Mouse (Mus musculus): ENCODE data around the gene Rbbp8nl. TPM values are rescaled to one million over a fixed set of nuclear protein-coding genes. Genes with fewer than 3 reads are reported as not detected.

The Rbbp8nl gene
- polyA plus RNA-seq, 1 experiment from 2014 or later: 2.7 TPM

DNA sequence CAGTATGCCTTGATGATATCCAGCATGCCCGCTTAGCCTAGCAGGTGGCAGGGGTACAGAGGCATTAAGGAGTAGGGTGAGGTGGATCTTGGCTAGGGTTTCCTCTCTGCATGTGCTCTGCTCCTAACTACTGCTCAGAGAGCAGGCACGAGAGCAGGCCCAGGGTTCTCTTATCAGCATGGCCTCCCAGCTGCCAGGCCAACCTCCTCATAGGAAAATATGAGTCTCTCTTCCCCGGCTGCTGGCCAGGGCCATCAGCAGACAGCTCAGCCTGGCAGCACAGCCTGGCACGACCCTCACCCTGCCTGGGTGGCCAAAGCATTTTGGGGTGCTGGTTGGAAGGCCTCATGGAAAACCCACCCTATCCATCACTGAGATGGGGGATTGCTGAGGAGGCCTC is 21.5 kb upstream of the Rbbp8nl start:
- DNase-seq (ENCODE audit: low spot score) (no peak), ATAC-seq (replicated peaks; ENCODE audit: low FRiP score, low TSS enrichment, low read depth) (no peak)
- H3K4me2 ChIP-seq (ENCODE audit: low read length): no peak overlapping the region
- no peaks in the 10 kb centered on the region for H3K36me3 ChIP-seq (ENCODE audit: control insufficient read depth, insufficient read depth, low read length)
- peaks cover 11% of the 10 kb centered on the region; the same call in 1 of the 2 replicates for H3K4me1 ChIP-seq (replicated peaks; ENCODE audit: control insufficient read depth, insufficient read depth, low read length)
- no peaks in the 10 kb centered on the region for H3K9me3 ChIP-seq (ENCODE audit: control insufficient read depth, low read length)
- H3K27ac ChIP-seq (ENCODE audit: low read depth): no peak overlapping the region
- H3K4me3 ChIP-seq (ENCODE audit: low read depth, low read length): no peak overlapping the region
- 82% methylated on average over 4 of the region's 4 CpGs for WGBS
- no peak overlapping the region for H3K9ac ChIP-seq (ENCODE audit: low read length)
- no peaks in the 10 kb centered on the region for H3K27me3 ChIP-seq (replicated peaks; ENCODE audit: control insufficient read depth, insufficient read depth, low read length)

DNA sequence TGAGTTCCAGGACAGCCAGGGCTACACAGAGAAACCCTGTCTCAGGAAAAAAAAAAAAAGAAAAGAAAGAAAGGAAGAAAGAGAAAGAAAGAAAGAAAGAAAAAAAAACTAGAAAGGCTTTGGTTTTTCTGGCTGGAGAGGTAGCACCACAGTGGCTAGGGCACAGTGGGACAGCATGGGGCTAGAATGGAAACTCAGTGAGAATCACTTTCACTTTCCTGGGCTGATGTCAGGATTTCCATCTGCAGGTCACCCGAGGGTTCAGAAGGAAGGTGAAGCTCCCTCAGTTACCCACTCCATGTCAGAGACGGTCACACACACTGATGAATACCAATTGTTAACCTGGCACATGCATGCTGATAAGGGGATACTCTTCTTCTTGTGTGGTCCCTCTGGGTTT is 18.0 kb upstream of the Rbbp8nl start:
- Histone ChIP-seq H3K9ac (ENCODE audit: low read length) (no peak overlapping the region), H3K4me2 (ENCODE audit: low read length) (no peak overlapping the region), H3K27me3 (replicated peaks; ENCODE audit: control insufficient read depth, insufficient read depth, low read length) (no peaks in the 10 kb centered on the region), H3K27ac (ENCODE audit: low read depth) (no peak overlapping the region), H3K4me1 (replicated peaks; ENCODE audit: control insufficient read depth, insufficient read depth, low read length) (peaks cover 7% of the 10 kb centered on the region; the same call in 1 of the 2 replicates), H3K4me3 (ENCODE audit: low read depth, low read length) (no peak overlapping the region), H3K36me3 (ENCODE audit: control insufficient read depth, insufficient read depth, low read length) (no peaks in the 10 kb centered on the region), H3K9me3 (ENCODE audit: control insufficient read depth, low read length) (no peaks in the 10 kb centered on the region)
- WGBS: 44% methylated on average over 2 of the region's 2 CpGs
- ATAC-seq (replicated peaks; ENCODE audit: low FRiP score, low TSS enrichment, low read depth): no peak
- DNase-seq (ENCODE audit: low spot score): no peak

DNA sequence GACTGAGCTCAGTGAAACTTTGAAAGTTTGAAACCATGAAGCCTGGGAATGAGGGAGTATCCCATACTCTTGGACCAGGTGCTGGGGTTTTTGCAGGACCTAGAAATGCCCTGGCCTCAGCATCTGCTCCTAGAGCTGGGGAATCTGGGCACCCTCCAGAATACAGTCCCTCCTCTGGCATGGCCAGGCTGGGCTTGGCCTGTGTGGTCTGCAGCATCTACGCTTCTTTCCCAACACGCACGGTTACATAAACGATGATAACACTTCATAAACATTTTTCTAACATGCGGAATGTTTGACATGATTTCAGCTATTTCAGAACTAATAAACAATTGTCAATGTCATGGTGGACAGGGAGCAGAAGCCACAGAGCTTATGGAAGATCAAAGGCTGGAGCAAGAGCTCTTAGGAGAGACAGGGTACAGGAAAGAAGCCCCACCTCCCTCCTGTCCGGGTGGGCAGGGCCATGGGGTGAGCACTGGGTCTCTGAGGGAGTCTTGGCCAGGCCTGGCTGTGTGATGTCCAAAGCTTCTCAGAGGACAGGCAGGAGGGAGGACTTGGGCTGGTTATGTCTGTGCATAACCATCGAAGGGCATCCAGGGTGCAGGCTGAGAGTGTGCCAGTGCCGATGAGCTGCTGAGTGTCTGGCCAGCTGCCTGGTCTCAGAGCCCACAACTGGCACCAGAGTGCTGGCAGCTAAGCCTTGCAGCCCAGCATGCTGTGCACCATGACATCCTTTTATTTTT is 16.9 kb upstream of the Rbbp8nl start:
- no peak overlapping the region for H3K4me3 ChIP-seq (ENCODE audit: low read depth, low read length)
- H3K9me3 ChIP-seq (ENCODE audit: control insufficient read depth, low read length): no peaks in the 10 kb centered on the region
- ATAC-seq (replicated peaks; ENCODE audit: low FRiP score, low TSS enrichment, low read depth) (no peak), DNase-seq (ENCODE audit: low spot score) (no peak)
- no peak overlapping the region for H3K4me2 ChIP-seq (ENCODE audit: low read length)
- WGBS: 49% methylated on average over 8 of the region's 8 CpGs
- H3K4me1 ChIP-seq (replicated peaks; ENCODE audit: control insufficient read depth, insufficient read depth, low read length): peaks cover 7% of the 10 kb centered on the region; the same call in 1 of the 2 replicates
- H3K27me3 ChIP-seq (replicated peaks; ENCODE audit: control insufficient read depth, insufficient read depth, low read length): no peaks in the 10 kb centered on the region
- H3K36me3 ChIP-seq (ENCODE audit: control insufficient read depth, insufficient read depth, low read length): no peaks in the 10 kb centered on the region
- no peak overlapping the region for H3K27ac ChIP-seq (ENCODE audit: low read depth)
- no peak overlapping the region for H3K9ac ChIP-seq (ENCODE audit: low read length)

DNA sequence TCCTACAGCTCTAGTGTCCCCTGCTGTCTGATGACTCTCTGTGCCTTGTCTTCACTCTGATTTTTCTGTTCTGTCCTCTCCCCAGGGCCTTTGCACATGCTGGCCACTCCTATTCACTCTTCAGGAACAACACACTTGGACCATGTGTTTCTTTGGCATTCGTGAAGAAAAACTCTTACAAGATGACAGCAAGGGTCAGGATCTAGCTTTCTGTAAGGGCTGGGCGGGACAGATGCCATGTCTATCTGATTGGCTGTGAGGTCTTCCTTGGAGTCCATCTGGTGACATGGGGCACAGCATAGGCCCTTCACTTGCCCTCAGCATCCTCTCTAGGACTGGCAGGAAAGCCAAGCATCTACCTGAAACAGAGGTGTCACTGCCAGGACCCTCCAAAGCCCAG is 16.3 kb upstream of the Rbbp8nl start:
- no peak for ATAC-seq (replicated peaks; ENCODE audit: low FRiP score, low TSS enrichment, low read depth)
- H3K27ac ChIP-seq (ENCODE audit: low read depth): no peak overlapping the region
- no peak overlapping the region for H3K4me2 ChIP-seq (ENCODE audit: low read length)
- no peaks in the 10 kb centered on the region for H3K27me3 ChIP-seq (replicated peaks; ENCODE audit: control insufficient read depth, insufficient read depth, low read length)
- WGBS: 80% methylated on average over 2 of the region's 2 CpGs
- H3K36me3 ChIP-seq (ENCODE audit: control insufficient read depth, insufficient read depth, low read length): no peaks in the 10 kb centered on the region
- H3K4me1 ChIP-seq (replicated peaks; ENCODE audit: control insufficient read depth, insufficient read depth, low read length): peaks cover 7% of the 10 kb centered on the region; the same call in 1 of the 2 replicates
- H3K4me3 ChIP-seq (ENCODE audit: low read depth, low read length): no peak overlapping the region
- no peak overlapping the region for H3K9ac ChIP-seq (ENCODE audit: low read length)
- no peak for DNase-seq (ENCODE audit: low spot score)
- H3K9me3 ChIP-seq (ENCODE audit: control insufficient read depth, low read length): no peaks in the 10 kb centered on the region

DNA sequence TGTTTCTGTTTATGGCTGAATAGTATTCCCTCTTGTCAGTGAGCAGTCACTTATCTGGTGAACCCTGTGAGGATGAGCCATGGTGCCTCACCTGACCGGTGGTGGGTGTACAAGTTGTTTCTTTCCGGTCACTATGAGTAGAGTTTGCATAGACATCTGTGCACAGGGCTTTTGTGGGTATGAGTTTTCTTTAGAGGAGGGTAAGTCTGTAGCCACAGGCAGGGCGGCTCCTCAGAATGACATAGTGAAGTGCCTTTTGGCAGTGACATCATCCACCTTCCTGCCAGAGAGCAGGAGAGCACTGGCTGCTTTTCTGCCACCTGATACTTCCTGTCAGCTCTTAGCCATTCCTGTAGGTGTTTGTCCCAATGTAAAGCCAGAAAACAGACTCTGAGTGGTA is 15.8 kb upstream of the Rbbp8nl start:
- Histone ChIP-seq H3K9me3 (ENCODE audit: control insufficient read depth, low read length) (no peaks in the 10 kb centered on the region), H3K36me3 (ENCODE audit: control insufficient read depth, insufficient read depth, low read length) (no peaks in the 10 kb centered on the region), H3K4me3 (ENCODE audit: low read depth, low read length) (no peak overlapping the region), H3K27me3 (replicated peaks; ENCODE audit: control insufficient read depth, insufficient read depth, low read length) (no peaks in the 10 kb centered on the region), H3K9ac (ENCODE audit: low read length) (no peak overlapping the region), H3K4me2 (ENCODE audit: low read length) (no peak overlapping the region), H3K4me1 (replicated peaks; ENCODE audit: control insufficient read depth, insufficient read depth, low read length) (peaks cover 7% of the 10 kb centered on the region; the same call in 1 of the 2 replicates), H3K27ac (ENCODE audit: low read depth) (no peak overlapping the region)
- WGBS: 80% methylated on average over 3 of the region's 3 CpGs
- ATAC-seq (replicated peaks; ENCODE audit: low FRiP score, low TSS enrichment, low read depth) (no peak), DNase-seq (ENCODE audit: low spot score) (no peak)

DNA sequence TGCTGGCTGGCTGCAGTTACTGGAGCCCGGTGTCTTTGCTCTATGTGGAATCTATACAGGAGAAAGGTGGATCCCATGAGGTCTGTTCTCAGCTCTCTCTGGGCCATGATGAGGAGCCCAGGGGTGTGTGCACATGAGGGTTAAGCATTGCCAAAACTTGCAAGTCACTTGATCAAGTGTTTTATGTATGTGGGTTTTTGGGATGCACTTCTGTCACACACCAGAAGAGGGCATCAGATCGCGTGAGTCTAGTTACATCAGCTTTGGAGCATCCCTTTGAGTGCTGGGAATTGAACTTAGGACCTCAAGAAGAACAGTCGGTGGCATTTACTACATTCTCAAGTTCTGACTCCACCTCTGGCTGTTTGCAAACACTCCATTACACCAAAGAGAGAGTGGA is 14.9 kb upstream of the Rbbp8nl start:
- H3K36me3 ChIP-seq (ENCODE audit: control insufficient read depth, insufficient read depth, low read length): no peaks in the 10 kb centered on the region
- H3K4me3 ChIP-seq (ENCODE audit: low read depth, low read length): no peak overlapping the region
- peaks cover 7% of the 10 kb centered on the region; the same call in 1 of the 2 replicates for H3K4me1 ChIP-seq (replicated peaks; ENCODE audit: control insufficient read depth, insufficient read depth, low read length)
- 58% methylated on average over 4 of the region's 4 CpGs for WGBS
- no peak overlapping the region for H3K4me2 ChIP-seq (ENCODE audit: low read length)
- DNase-seq (ENCODE audit: low spot score) (no peak), ATAC-seq (replicated peaks; ENCODE audit: low FRiP score, low TSS enrichment, low read depth) (no peak)
- no peaks in the 10 kb centered on the region for H3K9me3 ChIP-seq (ENCODE audit: control insufficient read depth, low read length)
- no peak overlapping the region for H3K27ac ChIP-seq (ENCODE audit: low read depth)
- H3K9ac ChIP-seq (ENCODE audit: low read length): no peak overlapping the region
- H3K27me3 ChIP-seq (replicated peaks; ENCODE audit: control insufficient read depth, insufficient read depth, low read length): no peaks in the 10 kb centered on the region

DNA sequence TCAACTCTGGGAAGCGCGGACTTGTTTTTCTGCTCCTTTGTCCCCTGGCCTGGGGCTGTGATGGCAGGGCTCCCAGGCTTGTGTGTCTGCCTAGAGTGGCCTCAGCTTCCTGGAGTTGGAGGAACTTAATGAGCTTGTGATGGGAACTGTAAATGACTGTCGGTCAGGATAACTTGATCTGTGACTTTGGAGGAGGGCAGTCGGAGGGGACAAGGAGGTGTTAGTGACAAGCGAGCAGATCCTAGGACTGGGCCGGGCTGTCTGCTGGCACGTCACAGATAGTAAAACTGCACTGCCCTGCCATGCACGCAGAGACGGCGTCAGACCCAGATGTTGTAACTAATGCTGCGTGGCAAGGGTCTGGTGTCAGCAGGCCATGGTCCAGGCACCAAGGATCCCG is 13.8 kb upstream of the Rbbp8nl start:
- no peak for DNase-seq (ENCODE audit: low spot score)
- 74% methylated on average over 12 of the region's 12 CpGs for WGBS
- Histone ChIP-seq H3K9ac (ENCODE audit: low read length) (no peak overlapping the region), H3K4me2 (ENCODE audit: low read length) (no peak overlapping the region), H3K27ac (ENCODE audit: low read depth) (no peak overlapping the region), H3K9me3 (ENCODE audit: control insufficient read depth, low read length) (no peaks in the 10 kb centered on the region), H3K36me3 (ENCODE audit: control insufficient read depth, insufficient read depth, low read length) (no peaks in the 10 kb centered on the region), H3K4me3 (ENCODE audit: low read depth, low read length) (no peak overlapping the region), H3K4me1 (replicated peaks; ENCODE audit: control insufficient read depth, insufficient read depth, low read length) (peaks cover 7% of the 10 kb centered on the region; the same call in 1 of the 2 replicates), H3K27me3 (replicated peaks; ENCODE audit: control insufficient read depth, insufficient read depth, low read length) (no peaks in the 10 kb centered on the region)
- ATAC-seq (replicated peaks; ENCODE audit: low FRiP score, low TSS enrichment, low read depth): no peak

DNA sequence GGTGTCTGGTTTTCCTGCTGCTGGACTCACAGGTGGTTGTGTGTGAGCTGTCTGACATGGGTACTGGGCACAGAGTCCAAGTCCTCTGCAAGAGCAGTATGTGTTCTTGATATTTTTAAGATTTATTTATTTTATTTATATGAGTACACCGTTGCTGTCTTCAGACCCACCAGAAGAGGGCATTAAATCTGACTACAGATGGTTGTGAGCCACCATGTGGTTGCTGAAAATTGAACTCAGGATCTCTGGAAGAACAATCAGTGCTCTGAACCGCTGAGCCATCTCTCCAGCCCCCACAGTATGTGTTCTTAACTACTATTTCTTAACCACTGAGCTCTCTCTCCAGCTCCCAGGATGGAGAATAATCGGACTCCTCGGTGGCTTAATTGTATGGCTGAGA is 12.5 kb upstream of the Rbbp8nl start:
- DNase-seq (ENCODE audit: low spot score) (no peak), ATAC-seq (replicated peaks; ENCODE audit: low FRiP score, low TSS enrichment, low read depth) (no peak)
- 82% methylated on average over 4 of the region's 4 CpGs for WGBS
- Histone ChIP-seq H3K4me3 (ENCODE audit: low read depth, low read length) (no peak overlapping the region), H3K4me2 (ENCODE audit: low read length) (no peak overlapping the region), H3K27me3 (replicated peaks; ENCODE audit: control insufficient read depth, insufficient read depth, low read length) (no peaks in the 10 kb centered on the region), H3K4me1 (replicated peaks; ENCODE audit: control insufficient read depth, insufficient read depth, low read length) (peaks cover 7% of the 10 kb centered on the region; the same call in 1 of the 2 replicates), H3K9ac (ENCODE audit: low read length) (no peak overlapping the region), H3K36me3 (ENCODE audit: control insufficient read depth, insufficient read depth, low read length) (no peaks in the 10 kb centered on the region), H3K9me3 (ENCODE audit: control insufficient read depth, low read length) (no peaks in the 10 kb centered on the region), H3K27ac (ENCODE audit: low read depth) (no peak overlapping the region)

DNA sequence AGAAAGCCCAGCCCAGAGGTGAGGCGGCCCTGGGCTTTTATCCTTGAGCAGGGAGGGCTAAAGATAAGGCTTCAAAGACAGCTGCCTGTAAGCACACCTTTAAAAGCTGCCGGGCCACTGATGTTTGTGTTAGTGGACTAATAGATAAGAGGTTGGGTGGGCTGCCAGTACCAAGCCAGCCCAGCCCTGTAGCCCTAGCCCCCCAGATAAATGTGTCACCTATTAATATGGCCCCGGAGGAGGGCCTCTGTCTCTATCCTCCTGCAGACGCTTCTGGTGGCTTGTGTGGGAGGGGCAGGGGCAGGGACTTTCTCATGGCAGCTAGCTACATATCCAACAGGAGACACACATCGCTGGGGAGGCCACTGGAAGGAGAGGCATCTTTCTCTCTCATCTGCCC is 11.1 kb upstream of the Rbbp8nl start:
- ATAC-seq (replicated peaks; ENCODE audit: low FRiP score, low TSS enrichment, low read depth) (peak; percentile 89), DNase-seq (ENCODE audit: low spot score) (no peak)
- Histone ChIP-seq H3K27ac (ENCODE audit: low read depth) (0 out of 2 replicates have a peak overlapping the region, but pooled peaks have one; percentile 16), H3K27me3 (replicated peaks; ENCODE audit: control insufficient read depth, insufficient read depth, low read length) (no peaks in the 10 kb centered on the region), H3K4me3 (ENCODE audit: low read depth, low read length) (no peak overlapping the region), H3K4me2 (ENCODE audit: low read length) (no peak overlapping the region), H3K4me1 (replicated peaks; ENCODE audit: control insufficient read depth, insufficient read depth, low read length) (no peaks in the 10 kb centered on the region), H3K36me3 (ENCODE audit: control insufficient read depth, insufficient read depth, low read length) (no peaks in the 10 kb centered on the region), H3K9ac (ENCODE audit: low read length) (no peak overlapping the region), H3K9me3 (ENCODE audit: control insufficient read depth, low read length) (no peaks in the 10 kb centered on the region)
- 21% methylated on average over 5 of the region's 5 CpGs for WGBS

All from intestine, embryonic 14.5 days (tissue).